Mouse (Mus musculus): ENCODE measurements around the gene Nupr1.

- no peak for TF ChIP-seq CTCF (IDR thresholded peaks at IDR 0.05; ENCODE audit: insufficient read depth, low read depth, low read length)
- TF ChIP-seq POLR2A (IDR thresholded peaks at IDR 0.05; ENCODE audit: insufficient read depth, low read depth, low read length), result no peak
Measured at GRCm38 (mm10) chr7:126670152-126670551, 39.5 kb upstream of the Nupr1 start.
